Mouse (Mus musculus): ENCODE measurements around the gene Mre11a. TPM values are rescaled to one million over a fixed set of nuclear protein-coding genes. Genes with fewer than 3 reads are reported as not detected.
"Not testable (repeated sequence)": the region's sequence is repeated elsewhere in the genome, so short reads cannot be mapped to it uniquely, and the experiment has no call there.

The Mre11a gene
- polyA plus RNA-seq, 1 experiment from 2014 or later: 28.4 TPM

GRCm38 (mm10) chr9:14875743-14876507, 91.5 kb downstream of the Mre11a start:
- no peaks in the 10 kb centered on the region for H3K9me3 ChIP-seq
- WGBS: 81% methylated on average over 5 of the region's 5 CpGs
- no peak for ATAC-seq (ENCODE audit: low FRiP score, low read depth)
- H3K4me3 ChIP-seq: no peak overlapping the region
- peaks cover 10% of the 10 kb centered on the region for H3K4me1 ChIP-seq
- H3K36me3 ChIP-seq: no peaks in the 10 kb centered on the region
- H3K4me2 ChIP-seq (replicated peaks): no peak overlapping the region
- H3K27ac ChIP-seq: no peak overlapping the region
- H3K27me3 ChIP-seq: no peaks in the 10 kb centered on the region
- no peak overlapping the region for H3K9ac ChIP-seq

DNA sequence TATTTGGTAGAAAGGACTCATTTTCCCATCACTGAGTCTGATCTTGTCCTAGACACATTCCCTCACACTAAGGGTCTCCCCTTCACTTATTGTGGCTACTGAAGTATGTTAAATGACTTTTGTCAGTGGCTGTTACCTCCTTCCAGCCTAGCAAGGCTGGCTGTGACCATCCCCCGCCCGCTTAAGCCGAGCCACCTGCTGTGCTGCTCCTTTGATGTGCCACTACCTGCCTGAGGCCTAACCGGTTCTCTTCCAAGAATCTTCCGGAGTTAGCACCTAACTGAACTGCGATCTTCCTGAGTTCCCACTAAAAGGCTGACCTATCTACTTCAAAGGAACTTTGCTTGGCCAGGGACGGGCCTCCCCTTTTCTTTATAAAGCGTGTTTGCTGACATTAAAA, 92.1 kb downstream of the Mre11a start:
- H3K9me3 ChIP-seq; H3K4me3 ChIP-seq; H3K36me3 ChIP-seq; H3K27me3 ChIP-seq; H3K4me2 ChIP-seq (replicated peaks); ATAC-seq (ENCODE audit: low FRiP score, low read depth); H3K4me1 ChIP-seq; H3K27ac ChIP-seq; H3K9ac ChIP-seq: not testable (repeated sequence)
- WGBS: 16% methylated on average over 8 of the region's 8 CpGs

DNA sequence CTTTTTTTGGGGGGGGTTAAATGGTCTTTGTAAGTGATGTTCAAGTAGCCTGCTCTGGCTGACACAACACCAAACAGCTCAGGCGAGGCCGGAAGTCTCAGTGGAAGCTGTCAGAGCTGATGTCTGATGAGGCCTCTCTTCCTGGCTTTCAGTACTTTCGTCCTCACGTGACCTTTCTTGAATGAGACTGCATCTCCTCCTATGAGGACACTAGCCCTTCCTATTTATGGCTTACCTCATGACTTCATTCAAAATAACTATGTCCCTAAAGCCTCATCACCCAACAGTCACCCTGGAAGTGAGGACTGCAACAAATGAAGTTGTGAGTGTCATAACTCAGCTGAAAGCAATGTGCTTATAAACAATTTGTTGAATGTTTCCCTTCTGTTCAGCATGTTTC, 100.2 kb downstream of the Mre11a start:
- Histone ChIP-seq H3K4me1 (no peaks in the 10 kb centered on the region), H3K9ac (no peak overlapping the region), H3K36me3 (no peaks in the 10 kb centered on the region), H3K4me3 (no peak overlapping the region), H3K9me3 (no peaks in the 10 kb centered on the region), H3K27me3 (no peaks in the 10 kb centered on the region), H3K4me2 (replicated peaks) (no peak overlapping the region), H3K27ac (no peak overlapping the region)
- WGBS: 71% methylated on average over 4 of the region's 4 CpGs
- ATAC-seq (ENCODE audit: low FRiP score, low read depth): no peak

GRCm38 (mm10) chr9:14885151-14885550, 100.7 kb downstream of the Mre11a start:
- Histone ChIP-seq H3K9me3 (no peaks in the 10 kb centered on the region), H3K36me3 (no peaks in the 10 kb centered on the region), H3K9ac (no peak overlapping the region), H3K4me3 (no peak overlapping the region), H3K4me1 (no peaks in the 10 kb centered on the region), H3K4me2 (replicated peaks) (no peak overlapping the region), H3K27me3 (no peaks in the 10 kb centered on the region), H3K27ac (no peak overlapping the region)
- ATAC-seq (ENCODE audit: low FRiP score, low read depth): no peak

- Histone ChIP-seq H3K36me3 (no peaks in the 10 kb centered on the region), H3K9me3 (no peaks in the 10 kb centered on the region), H3K4me2 (replicated peaks) (no peak overlapping the region), H3K27me3 (no peaks in the 10 kb centered on the region), H3K4me3 (no peak overlapping the region), H3K27ac (no peak overlapping the region), H3K4me1 (no peaks in the 10 kb centered on the region), H3K9ac (no peak overlapping the region)
- no peak for ATAC-seq (ENCODE audit: low FRiP score, low read depth)
- WGBS: 71% methylated on average over 1 of the region's 1 CpGs
These were observed 101.5 kb downstream of the Mre11a start for GRCm38 (mm10) chr9:14885954-14886353.

Other genes with a start within 250 kb of the Mre11a start
- 33.3 and 35.3 TPM in 2 replicates for gene Amotl1, start 139.6 kb upstream of the Mre11a start, polyA plus RNA-seq (2015; fragmentation: Nextera tagmentation; extraction: Ambion mirVana)
- 0.11 TPM in 1 of 2 replicates, not detected in the other for gene Piwil4, start 43.9 kb upstream of the Mre11a start, polyA plus RNA-seq (2015; fragmentation: Nextera tagmentation; extraction: Ambion mirVana)
- gene Fut4, start 32.3 kb upstream of the Mre11a start, polyA plus RNA-seq (2015; fragmentation: Nextera tagmentation; extraction: Ambion mirVana): 3.8 and 3.9 TPM in 2 replicates
- gene 1700012B09Rik, start 13.6 kb upstream of the Mre11a start, polyA plus RNA-seq (2015; fragmentation: Nextera tagmentation; extraction: Ambion mirVana): 0.39 and 0.55 TPM in 2 replicates
- gene Ankrd49, start 202 bp downstream of the Mre11a start, polyA plus RNA-seq (2015; fragmentation: Nextera tagmentation; extraction: Ambion mirVana): 44.4 and 46.7 TPM in 2 replicates
- 2.5 and 2.6 TPM in 2 replicates for gene Gpr83, start 75.6 kb downstream of the Mre11a start, polyA plus RNA-seq (2015; fragmentation: Nextera tagmentation; extraction: Ambion mirVana)
- gene Izumo1r, start 119.3 kb downstream of the Mre11a start, polyA plus RNA-seq (2015; fragmentation: Nextera tagmentation; extraction: Ambion mirVana): 0.33 and 0.34 TPM in 2 replicates

All from limb, embryonic 13.5 days (tissue).